Mouse (Mus musculus) olfactory bulb, adult 2 months (tissue): Measurements from ENCODE around the gene Olfr648.

ENCODE experiments used
- CTCF ChIP-seq: fragments of 200-500 bp; IDR thresholded peaks from 2 replicates; pipeline ENCODE4 v1.5.1; 2012; ENCODE audit warnings: low read depth, mild to moderate bottlenecking, low read length, moderate library complexity; ENCODE audit not compliant: insufficient read depth
- POLR2A ChIP-seq: fragments of 200-500 bp; IDR thresholded peaks from 2 replicates; pipeline ENCODE4 v1.6.1; 2012; ENCODE audit warnings: mild to moderate bottlenecking, low read depth, low read length, moderate library complexity; ENCODE audit not compliant: insufficient read depth

DNA sequence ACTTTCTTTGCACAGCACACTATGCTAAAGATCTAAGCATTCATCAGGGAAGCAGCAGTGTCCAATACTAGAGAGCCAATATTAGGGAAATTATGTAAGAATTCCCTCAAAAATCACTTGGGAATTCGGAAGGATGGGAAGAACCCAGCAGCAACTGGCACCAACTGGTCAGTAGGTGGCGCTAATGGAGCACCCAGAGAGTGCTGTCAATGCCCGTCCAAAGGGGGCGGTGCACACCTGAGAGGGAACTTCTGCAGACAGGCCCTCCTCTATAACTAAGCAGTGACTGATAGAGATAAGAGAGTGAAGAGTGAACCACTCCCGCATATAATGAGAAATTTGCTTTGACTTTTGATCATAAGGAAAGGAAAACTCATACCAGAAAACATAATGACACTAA is 16.6 kb upstream of the Olfr648 start:
- TF ChIP-seq CTCF (peak; percentile 60), POLR2A (no peak)
